Mouse (Mus musculus): ENCODE measurements around the gene D630039A03Rik. TPM values are rescaled to one million over a fixed set of nuclear protein-coding genes. Genes with fewer than 3 reads are reported as not detected.

Gene D630039A03Rik
- 0.06 TPM in 1 of 2 replicates, not detected in the other for polyA plus RNA-seq (2016; fragmentation: Nextera tagmentation; extraction: Ambion mirVana)

DNA sequence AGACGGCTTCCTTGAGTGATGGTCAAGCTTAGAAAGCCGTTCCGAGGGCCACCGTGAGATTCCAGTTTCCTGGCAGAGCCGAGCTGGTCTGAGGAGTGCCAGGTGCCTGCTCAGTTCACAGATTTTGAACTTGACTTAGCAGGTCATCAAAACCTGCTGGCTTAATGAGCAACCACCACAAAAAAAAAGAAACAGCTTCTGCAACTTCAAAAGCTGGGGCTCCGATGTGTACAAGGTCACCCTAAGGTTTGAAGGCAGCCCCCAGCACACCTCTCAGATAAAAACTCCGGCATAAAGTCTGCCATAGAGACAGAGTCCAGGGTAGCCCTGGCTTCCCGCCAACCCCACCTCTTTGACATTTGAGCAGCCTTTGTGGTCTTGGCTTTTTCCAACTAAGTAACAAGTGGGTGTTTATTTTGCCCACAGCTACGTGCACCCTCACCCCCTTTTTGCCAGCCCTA is at the start of gene D630039A03Rik:
TSS of gene D630039A03Rik (minus strand) at position 97 of the 461 bp plus-strand sequence.
- no peak within 1 kb of the TSS for H3K9ac ChIP-seq (replicated peaks)
- H3K4me2 ChIP-seq (replicated peaks) = no peak within 1 kb of the TSS; the same call in 1 of the 2 replicates
- H3K27me3 ChIP-seq = peaks cover 17% of the 10 kb centered on the region
- H3K36me3 ChIP-seq = no peaks in the 10 kb centered on the region
- no peak within 1 kb of the TSS for H3K4me3 ChIP-seq
- no peak within 1 kb of the TSS for H3K27ac ChIP-seq (replicated peaks)
- 46% methylated on average over 9 of the region's 9 CpGs for WGBS
- H3K9me3 ChIP-seq = no peaks in the 10 kb centered on the region
- no peak for ATAC-seq (ENCODE audit: low FRiP score, low read depth)
- peaks cover 10% of the 10 kb centered on the region for H3K4me1 ChIP-seq

DNA sequence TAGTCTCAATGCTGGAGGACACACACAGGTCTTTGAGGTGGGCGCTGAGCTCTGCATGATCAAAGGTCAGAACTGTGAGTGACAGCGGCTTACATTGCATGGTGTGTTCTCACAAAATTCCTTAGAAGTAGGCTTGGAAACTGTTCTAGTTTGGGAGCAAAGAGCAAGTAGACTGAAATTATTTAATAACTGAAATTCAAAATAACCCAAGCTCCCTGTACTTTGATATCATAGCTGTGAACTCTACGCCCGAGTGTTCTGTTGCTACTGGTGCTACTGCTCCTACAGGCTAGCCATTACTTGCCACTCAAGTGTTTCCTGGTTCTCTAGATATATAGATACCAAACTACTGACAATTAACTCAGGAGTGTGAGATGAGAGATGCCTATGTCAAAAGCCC is 49.4 kb upstream of the D630039A03Rik start:
- H3K36me3 ChIP-seq = no peaks in the 10 kb centered on the region
- 93% methylated on average over 4 of the region's 4 CpGs for WGBS
- H3K27ac ChIP-seq (replicated peaks) = no peak overlapping the region
- no peak for ATAC-seq (ENCODE audit: low FRiP score, low read depth)
- no peaks in the 10 kb centered on the region for H3K27me3 ChIP-seq
- H3K9me3 ChIP-seq = no peaks in the 10 kb centered on the region
- H3K4me2 ChIP-seq (replicated peaks) = no peak overlapping the region
- no peak overlapping the region for H3K4me3 ChIP-seq
- H3K9ac ChIP-seq (replicated peaks) = no peak overlapping the region
- no peaks in the 10 kb centered on the region for H3K4me1 ChIP-seq

DNA sequence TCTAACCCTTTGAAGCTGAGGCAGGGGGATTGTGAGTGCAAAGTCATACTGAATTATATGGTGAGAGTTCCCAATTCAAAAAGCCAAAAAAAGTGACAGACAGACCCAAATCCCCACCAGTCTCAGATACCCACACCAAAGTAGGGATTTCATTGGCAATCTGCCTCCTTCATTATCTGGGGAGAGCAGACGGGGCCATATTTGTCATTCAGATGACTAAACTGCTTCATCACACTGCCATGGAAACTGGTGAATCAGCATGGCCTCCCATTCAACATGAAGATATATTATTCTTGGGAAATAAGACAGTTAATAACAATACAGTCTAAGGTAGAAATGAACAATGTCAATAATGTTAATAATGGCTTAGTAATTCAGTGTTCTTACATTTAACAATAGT is 48.0 kb upstream of the D630039A03Rik start:
- 24% methylated on average over 1 of the region's 1 CpGs for WGBS
- Histone ChIP-seq H3K9me3 (no peaks in the 10 kb centered on the region), H3K4me3 (no peak overlapping the region), H3K9ac (replicated peaks) (no peak overlapping the region), H3K4me2 (replicated peaks) (no peak overlapping the region), H3K4me1 (no peaks in the 10 kb centered on the region), H3K27me3 (no peaks in the 10 kb centered on the region), H3K27ac (replicated peaks) (no peak overlapping the region), H3K36me3 (no peaks in the 10 kb centered on the region)
- ATAC-seq (ENCODE audit: low FRiP score, low read depth) = no peak

DNA sequence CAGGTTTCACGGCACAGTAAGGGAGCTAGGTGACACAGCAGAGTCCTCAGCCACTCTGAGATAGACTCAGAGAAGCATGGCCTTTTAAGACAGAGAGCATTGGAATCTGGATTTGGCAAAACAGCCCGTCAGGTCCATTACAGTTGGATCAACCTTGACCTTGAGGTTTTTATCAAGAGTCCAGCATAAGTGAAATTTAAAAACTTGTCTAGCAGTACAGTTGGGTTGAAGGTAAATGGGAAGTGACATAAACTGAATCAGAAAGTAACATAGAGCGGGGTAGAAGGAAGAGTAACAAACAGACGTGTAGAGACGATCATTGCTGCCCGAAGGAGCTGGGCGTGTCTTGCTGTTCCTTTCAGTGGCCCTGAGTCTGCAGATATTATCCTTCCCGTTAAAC is 43.0 kb upstream of the D630039A03Rik start:
- Histone ChIP-seq H3K27me3 (0 out of 2 replicates have a peak, but pooled peaks cover 7% of the 10 kb centered on the region), H3K4me3 (no peak overlapping the region), H3K4me2 (replicated peaks) (no peak overlapping the region), H3K9ac (replicated peaks) (no peak overlapping the region), H3K27ac (replicated peaks) (no peak overlapping the region), H3K9me3 (no peaks in the 10 kb centered on the region), H3K36me3 (no peaks in the 10 kb centered on the region), H3K4me1 (peaks cover 21% of the 10 kb centered on the region)
- 91% methylated on average over 8 of the region's 8 CpGs for WGBS
- ATAC-seq (ENCODE audit: low FRiP score, low read depth) = no peak

DNA sequence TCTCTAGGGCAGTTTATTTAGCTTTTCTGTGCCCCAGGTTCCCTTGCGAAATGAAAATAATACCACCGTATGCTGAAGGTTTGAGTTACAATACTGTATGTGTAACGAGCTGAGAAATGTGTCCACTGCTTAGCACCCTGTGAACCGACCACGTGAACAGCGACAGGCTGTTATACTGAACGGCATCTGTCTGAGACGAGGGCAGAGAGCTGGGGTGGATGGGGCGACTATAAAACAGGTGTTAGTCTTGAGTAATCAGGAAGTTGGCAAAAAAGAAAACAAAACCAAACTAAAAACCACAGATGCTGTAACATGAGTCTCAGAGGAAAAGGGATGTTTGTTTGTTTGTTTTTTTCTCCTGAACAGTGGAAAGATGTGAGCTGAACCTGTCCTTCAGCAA is 42.0 kb upstream of the D630039A03Rik start:
- WGBS = 86% methylated on average over 9 of the region's 9 CpGs
- no peak overlapping the region for H3K4me3 ChIP-seq
- H3K4me1 ChIP-seq = peaks cover 26% of the 10 kb centered on the region
- H3K9ac ChIP-seq (replicated peaks) = no peak overlapping the region
- H3K4me2 ChIP-seq (replicated peaks) = no peak overlapping the region
- 0 out of 2 replicates have a peak, but pooled peaks cover 7% of the 10 kb centered on the region for H3K27me3 ChIP-seq
- no peak overlapping the region for H3K27ac ChIP-seq (replicated peaks)
- no peak for ATAC-seq (ENCODE audit: low FRiP score, low read depth)
- no peaks in the 10 kb centered on the region for H3K9me3 ChIP-seq
- no peaks in the 10 kb centered on the region for H3K36me3 ChIP-seq

DNA sequence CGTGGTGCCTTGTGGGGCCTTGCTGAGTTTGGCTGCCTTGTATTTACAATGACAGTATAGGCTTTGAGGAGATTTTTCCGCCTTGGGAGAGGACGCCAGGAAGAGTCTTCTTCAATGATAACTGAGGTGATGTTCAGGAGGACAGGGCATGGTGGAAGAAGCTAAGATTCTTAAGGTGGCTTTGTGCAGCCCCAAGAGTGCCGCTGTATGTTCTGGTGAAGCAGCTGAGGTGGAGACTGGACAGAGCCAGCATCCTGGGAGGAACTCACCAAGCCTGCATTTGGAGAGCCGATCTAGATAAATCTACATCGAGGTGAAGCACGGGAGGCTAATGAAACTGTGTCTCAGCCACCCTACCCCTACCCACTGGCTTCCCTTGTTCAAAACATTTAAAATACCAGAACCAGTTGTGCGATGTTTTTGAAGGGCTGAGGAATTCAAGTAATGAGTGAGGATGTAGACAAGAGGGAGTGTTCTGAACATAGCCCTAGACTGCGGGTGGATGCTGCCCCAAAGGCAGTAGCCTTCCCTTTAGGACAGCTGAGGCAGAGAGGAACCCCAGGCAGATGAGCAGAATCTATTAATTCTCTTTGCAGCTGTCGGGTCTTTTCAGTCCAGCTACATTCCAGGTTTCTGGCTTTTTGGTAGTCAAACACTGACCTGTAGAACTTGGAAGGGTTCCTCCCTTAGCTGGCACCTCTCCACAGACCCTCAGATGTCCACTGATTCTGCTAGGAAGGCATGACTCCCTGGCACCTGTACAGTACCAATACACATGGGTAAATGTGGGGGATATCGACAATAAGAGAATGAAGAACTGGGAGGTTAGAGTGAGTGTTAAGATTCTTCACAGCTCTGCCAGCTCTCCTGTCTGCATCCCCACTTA is 41.3 kb upstream of the D630039A03Rik start:
- peak overlapping the region; percentile 51 for H3K9ac ChIP-seq (replicated peaks)
- WGBS = 52% methylated on average over 11 of the region's 11 CpGs
- no peak for ATAC-seq (ENCODE audit: low FRiP score, low read depth)

DNA sequence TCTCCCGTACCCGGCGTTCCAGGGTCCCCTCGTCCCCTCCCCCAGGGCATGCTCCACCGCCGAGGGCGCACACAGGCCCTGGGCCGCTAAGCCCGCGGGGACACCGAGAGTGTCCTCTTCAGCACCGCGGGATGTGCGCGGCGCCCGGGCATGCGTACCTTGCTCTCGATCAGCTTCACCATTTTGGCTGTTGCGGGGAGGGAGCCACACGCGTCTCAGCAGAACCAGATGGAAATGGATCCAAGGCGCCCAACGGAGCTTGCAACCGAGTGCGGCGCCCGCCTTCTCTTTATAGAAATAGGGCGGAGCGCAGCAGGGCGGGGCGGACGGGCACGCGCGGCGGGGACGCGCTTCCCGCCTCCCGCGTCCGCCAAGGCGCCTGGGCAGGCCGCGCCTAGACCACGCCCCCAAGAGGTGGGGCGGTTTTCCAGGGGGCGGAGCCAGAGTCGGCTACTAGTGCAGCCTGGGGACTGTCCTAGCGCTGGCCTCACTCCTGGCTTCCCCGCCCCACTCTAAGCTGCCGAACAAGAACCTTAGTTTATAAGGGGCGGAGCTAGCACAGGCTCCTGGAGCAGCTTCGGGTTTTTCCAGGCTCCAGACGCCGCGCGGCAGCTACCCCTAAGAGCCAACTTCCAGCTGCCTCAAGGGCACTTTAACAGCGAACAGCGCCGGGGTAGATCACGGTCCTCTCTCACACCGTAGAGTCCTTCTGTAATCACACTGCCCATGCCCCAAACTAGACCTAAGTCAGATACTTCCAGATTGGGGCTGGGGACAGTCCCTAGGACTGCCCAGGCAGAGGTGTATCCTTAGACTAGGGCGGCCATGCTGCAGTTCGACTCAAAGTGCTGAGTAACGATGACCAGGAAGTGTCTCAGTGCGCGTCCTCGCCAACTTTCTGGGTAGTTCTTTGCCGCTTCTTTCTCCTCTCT is 40.2 kb upstream of the D630039A03Rik start, which contains the start of gene Txn1:
TSS of gene Txn1 (minus strand) at position 383 of the 932 bp plus-strand sequence.
- Histone ChIP-seq H3K4me1 (peaks cover 26% of the 10 kb centered on the region), H3K4me3 (peak within 1 kb of the TSS; percentile 73), H3K27me3 (0 out of 2 replicates have a peak, but pooled peaks cover 7% of the 10 kb centered on the region), H3K4me2 (replicated peaks) (peak within 1 kb of the TSS; percentile 75), H3K36me3 (peaks cover 10% of the 10 kb centered on the region), H3K9ac (replicated peaks) (peak within 1 kb of the TSS; percentile 85), H3K27ac (replicated peaks) (peak within 1 kb of the TSS; percentile 89), H3K9me3 (0 out of 2 replicates have a peak, but pooled peaks cover under 1% of the 10 kb centered on the region)
- WGBS = under 1% methylated on average over 69 of the region's 71 CpGs
- ATAC-seq (ENCODE audit: low FRiP score, low read depth) = peak; percentile 98

More for the DNA sequence above, 41.3 kb upstream of the D630039A03Rik start:
- Histone ChIP-seq H3K4me3 (peak overlapping the region; percentile 73), H3K4me1 (peaks cover 26% of the 10 kb centered on the region), H3K4me2 (replicated peaks) (peak overlapping the region; percentile 75), H3K36me3 (no peaks in the 10 kb centered on the region), H3K27ac (replicated peaks) (peak overlapping the region; percentile 89; the same call in 1 of the 2 replicates), H3K27me3 (0 out of 2 replicates have a peak, but pooled peaks cover 7% of the 10 kb centered on the region), H3K9me3 (no peaks in the 10 kb centered on the region)

DNA sequence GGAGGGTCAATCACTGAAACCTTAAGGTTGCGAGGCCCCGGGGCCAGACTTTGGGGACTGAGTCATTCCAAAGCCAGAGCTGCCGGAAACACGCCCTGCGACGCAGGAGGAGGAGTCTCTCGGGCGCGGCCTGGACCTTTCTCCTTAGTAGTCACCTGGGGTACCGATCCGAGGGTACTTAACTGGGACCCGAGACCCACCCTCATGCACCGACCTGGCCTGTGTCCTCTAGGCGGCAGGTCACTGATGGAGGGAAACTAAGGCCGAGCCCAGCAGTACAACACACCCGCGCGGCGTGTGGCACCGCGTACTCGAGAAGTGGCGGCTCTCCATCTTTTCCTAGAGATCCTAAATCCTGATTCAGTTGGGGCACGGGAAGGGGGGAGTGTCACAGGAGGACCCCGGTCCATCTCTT is 39.5 kb upstream of the D630039A03Rik start:
- peak overlapping the region; percentile 73 for H3K4me3 ChIP-seq
- H3K27ac ChIP-seq (replicated peaks) = peak overlapping the region; percentile 89
- ATAC-seq (ENCODE audit: low FRiP score, low read depth) = peak; percentile 39
- peaks cover 17% of the 10 kb centered on the region for H3K36me3 ChIP-seq
- peak overlapping the region; percentile 85 for H3K9ac ChIP-seq (replicated peaks)
- WGBS = 0% methylated on average over 25 of the region's 25 CpGs
- peaks cover 26% of the 10 kb centered on the region for H3K4me1 ChIP-seq
- 0 out of 2 replicates have a peak, but pooled peaks cover 4% of the 10 kb centered on the region for H3K9me3 ChIP-seq
- H3K4me2 ChIP-seq (replicated peaks) = peak overlapping the region; percentile 75
- 0 out of 2 replicates have a peak, but pooled peaks cover 7% of the 10 kb centered on the region for H3K27me3 ChIP-seq

DNA sequence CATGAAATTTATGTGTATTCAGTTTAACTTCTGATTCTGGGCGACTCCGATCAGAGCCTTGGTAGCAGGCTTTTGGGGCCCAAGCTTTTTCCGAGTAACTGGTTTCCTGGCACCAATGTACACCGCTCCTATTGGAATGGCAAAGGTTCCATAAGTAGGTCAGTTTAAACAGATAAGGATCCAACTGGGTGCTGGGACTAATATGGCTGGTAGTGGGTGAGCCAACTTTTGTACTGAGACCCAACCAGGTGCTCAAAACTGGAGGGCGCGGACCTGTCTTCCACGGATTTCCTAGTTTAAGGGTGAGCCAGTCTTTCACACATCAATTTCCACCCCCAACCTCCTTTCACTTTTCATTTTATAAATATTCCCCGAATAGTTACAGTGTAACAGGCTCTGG is 38.9 kb upstream of the D630039A03Rik start:
- 74% methylated on average over 8 of the region's 8 CpGs for WGBS

DNA sequence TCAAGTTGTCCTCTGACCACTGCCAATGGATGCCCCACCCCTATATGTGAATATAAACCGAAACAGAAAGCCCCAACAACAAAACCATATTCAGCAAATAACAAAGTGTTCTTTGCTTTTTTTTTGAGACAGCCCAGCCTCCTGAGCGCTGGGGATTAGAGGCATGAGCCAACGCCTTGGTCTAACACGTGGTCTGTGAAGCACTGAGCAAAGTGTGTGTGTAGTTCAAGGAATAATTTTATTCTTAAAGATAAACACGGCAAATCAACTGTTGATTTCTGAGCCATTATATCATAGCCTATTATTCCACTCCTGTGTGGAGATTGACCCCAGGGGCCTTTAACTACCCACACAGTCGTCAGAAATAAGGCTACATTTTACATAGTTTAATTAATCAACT is 38.5 kb upstream of the D630039A03Rik start:
- Histone ChIP-seq H3K4me3 (peak overlapping the region; percentile 73), H3K9me3 (0 out of 2 replicates have a peak, but pooled peaks cover 4% of the 10 kb centered on the region), H3K27me3 (0 out of 2 replicates have a peak, but pooled peaks cover 7% of the 10 kb centered on the region), H3K36me3 (peaks cover 27% of the 10 kb centered on the region), H3K4me1 (peaks cover 26% of the 10 kb centered on the region), H3K9ac (replicated peaks) (no peak overlapping the region), H3K27ac (replicated peaks) (no peak overlapping the region), H3K4me2 (replicated peaks) (peak overlapping the region; percentile 75)
- no peak for ATAC-seq (ENCODE audit: low FRiP score, low read depth)
- 81% methylated on average over 6 of the region's 6 CpGs for WGBS

More for the DNA sequence above, 38.9 kb upstream of the D630039A03Rik start:
- Histone ChIP-seq H3K27ac (replicated peaks) (no peak overlapping the region), H3K9me3 (0 out of 2 replicates have a peak, but pooled peaks cover 4% of the 10 kb centered on the region), H3K36me3 (peaks cover 23% of the 10 kb centered on the region), H3K4me1 (peaks cover 26% of the 10 kb centered on the region), H3K4me2 (replicated peaks) (peak overlapping the region; percentile 75), H3K4me3 (peak overlapping the region; percentile 73), H3K27me3 (0 out of 2 replicates have a peak, but pooled peaks cover 7% of the 10 kb centered on the region), H3K9ac (replicated peaks) (peak overlapping the region; percentile 85; the same call in 1 of the 2 replicates)
- no peak for ATAC-seq (ENCODE audit: low FRiP score, low read depth)

DNA sequence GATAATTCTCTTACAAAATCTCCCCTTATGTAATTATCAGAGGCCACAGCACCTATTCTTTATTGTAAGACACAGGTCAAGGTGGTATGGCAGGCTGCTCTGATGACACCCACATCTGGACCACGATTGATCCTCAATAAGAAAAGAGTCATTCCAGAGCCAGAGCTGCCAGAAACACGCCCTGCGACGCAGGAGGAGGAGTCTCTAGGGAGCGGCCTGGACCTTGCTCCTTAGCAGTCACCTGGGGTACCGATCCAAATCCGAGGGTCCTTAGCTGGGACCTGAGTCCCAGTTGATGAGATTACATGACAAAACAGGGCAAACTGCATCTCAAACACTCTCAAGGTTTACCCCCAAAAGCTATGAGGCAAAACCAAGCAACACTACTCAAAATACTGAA is 37.7 kb upstream of the D630039A03Rik start:
- Histone ChIP-seq H3K36me3 (peaks cover 35% of the 10 kb centered on the region), H3K27me3 (0 out of 2 replicates have a peak, but pooled peaks cover 7% of the 10 kb centered on the region), H3K4me3 (no peak overlapping the region), H3K9me3 (0 out of 2 replicates have a peak, but pooled peaks cover 4% of the 10 kb centered on the region), H3K27ac (replicated peaks) (no peak overlapping the region), H3K4me2 (replicated peaks) (no peak overlapping the region), H3K4me1 (peaks cover 26% of the 10 kb centered on the region), H3K9ac (replicated peaks) (no peak overlapping the region)
- WGBS = 89% methylated on average over 7 of the region's 7 CpGs
- no peak for ATAC-seq (ENCODE audit: low FRiP score, low read depth)
